Mouse (Mus musculus): ENCODE measurements at regions not wholly inside any gene's neighbourhood (a gene's known extent, or its start where the extent isn't known, plus 50 kb on each side); places are given as distances from the start of the nearest gene placed in this dataset.

- no peak for DNase-seq (ENCODE audit: low read depth)
These were observed 205.7 kb upstream of the Kbtbd8 start for GRCm38 (mm10) chr6:94911374-94911773.

DNA sequence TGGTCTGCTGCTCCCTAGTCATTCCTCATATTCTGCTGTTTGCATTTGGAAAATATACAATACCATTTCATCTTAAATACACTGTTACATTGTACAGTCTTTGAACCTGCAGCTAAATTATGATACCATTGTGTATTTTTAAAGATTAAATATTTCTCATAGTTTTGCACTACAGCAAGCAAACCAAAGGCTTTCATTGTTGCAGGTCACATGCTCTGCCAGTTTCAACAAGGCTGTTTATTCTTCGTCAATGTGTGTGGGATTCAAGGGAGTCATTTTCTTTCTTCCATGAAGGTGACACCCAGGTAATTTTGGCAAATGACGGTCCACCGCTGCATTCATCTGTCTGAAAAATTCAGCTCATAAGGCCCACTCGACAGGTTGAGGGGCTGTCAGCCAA, 200.9 kb upstream of the Lrig1 start:
- DNase-seq (ENCODE audit: low read depth): no peak

DNA sequence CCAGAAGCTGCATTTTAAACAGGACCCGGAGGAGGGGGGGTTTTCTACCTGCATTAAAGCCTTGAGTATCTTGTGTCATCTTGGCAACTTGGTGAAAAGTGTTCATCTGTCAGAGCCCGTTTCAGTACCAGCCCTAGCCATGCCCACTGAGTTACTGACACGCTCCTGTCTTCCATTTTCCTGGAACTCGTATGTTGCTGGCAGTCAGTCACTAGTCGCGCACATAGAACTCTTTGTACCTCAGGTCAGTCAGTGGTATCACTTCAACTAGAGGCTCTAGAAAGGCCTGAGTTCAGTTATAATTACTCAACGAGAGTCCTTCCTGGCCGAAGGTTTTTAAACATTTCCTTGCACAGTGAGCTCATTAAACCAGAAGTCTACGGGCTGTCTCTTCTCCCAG, 198.9 kb upstream of the Lrig1 start:
- no peak for DNase-seq (ENCODE audit: low read depth)

DNA sequence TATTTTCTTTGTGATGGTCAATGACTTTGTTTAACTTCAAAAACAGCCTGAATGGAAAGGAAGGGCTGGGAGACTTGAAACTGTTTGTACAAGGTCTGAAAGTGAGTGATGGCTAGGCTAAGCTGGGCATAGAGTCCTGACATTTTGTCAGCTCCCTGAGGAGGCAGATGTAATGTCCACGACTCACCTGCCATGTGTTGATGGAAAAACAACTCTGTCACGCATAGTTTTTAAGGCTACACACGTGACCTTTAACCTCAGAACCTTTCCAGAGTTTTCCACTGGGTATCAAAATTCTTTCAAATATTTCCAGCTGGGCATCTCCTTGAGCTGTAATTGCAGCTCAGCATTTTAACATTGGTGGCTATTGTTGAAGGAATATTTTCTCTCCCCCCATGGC, 190.2 kb upstream of the Lrig1 start:
- no peak for DNase-seq (ENCODE audit: low read depth)

- no peak for DNase-seq (ENCODE audit: low read depth)
These were observed 189.3 kb upstream of the Lrig1 start for GRCm38 (mm10) chr6:94889271-94889670.

GRCm38 (mm10) chr6:94881139-94881538, 181.2 kb upstream of the Lrig1 start:
- no peak for DNase-seq (ENCODE audit: low read depth)

DNA sequence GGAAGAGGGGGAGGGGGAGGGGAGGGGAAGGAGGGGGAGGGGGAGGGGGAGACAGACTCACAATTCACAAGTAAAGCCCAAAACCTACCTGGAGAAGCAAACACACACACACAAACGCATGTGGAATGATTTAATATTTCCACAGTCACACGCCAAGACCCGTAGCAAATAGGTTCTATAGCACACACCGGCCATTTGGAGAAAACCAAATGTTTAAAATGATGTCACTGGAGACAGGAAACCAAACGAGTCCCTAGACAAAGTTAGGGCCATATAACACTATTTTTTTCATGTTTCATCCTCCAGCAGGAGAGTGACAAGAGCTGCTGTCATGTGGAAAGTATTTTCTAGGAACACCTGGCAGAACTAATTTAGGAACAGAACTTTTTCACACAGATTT, 175.9 kb upstream of the Lrig1 start:
- no peak for DNase-seq (ENCODE audit: low read depth)

GRCm38 (mm10) chr6:94875065-94875464, 175.1 kb upstream of the Lrig1 start:
- no peak for DNase-seq (ENCODE audit: low read depth)

GRCm38 (mm10) chr6:94874415-94874814, 174.5 kb upstream of the Lrig1 start:
- DNase-seq (ENCODE audit: low read depth): no peak

GRCm38 (mm10) chr6:94867952-94868351, 168.0 kb upstream of the Lrig1 start:
- DNase-seq (ENCODE audit: low read depth): no peak

DNA sequence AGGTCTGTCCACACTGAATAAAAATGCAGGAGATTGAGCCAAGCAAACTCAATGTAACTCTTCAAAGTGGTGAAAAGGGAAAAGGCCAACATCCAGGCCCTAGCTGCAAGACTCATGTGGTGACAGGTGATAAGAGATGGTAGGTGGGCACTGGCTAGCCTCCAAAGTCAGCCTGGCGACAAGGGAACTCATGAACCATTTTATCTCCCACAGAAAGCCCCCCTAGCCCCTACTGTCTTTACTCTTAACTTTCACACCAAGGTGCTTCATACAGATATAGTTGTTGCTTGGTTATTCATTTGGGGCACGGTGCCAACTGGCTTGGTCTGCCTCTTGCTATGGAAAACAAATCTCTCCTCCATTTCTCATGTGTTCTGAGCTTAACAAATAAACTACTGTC, 165.5 kb upstream of the Lrig1 start:
- no peak for DNase-seq (ENCODE audit: low read depth)

GRCm38 (mm10) chr6:94858121-94858621, 158.2 kb upstream of the Lrig1 start:
- DNase-seq (ENCODE audit: low read depth): no peak

DNA sequence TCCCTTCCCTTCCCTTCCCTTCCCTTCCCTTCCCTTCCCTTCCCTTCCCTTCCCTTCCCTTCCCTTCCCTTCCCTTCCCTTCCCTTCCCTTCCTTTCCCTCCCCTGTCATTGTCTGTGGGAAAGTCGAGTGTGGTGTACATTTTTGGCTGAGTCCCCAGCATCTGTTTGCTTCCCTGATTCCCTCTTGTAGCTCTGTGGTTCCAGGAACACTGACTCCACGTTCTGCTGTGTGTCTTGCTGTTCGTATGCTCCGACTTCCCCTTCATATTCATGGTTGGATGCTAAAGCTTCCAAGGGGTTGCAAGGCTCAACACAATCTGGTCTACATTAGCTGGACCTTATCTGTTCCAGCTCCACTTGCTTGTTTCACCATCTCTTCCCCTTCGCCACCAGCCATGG, 150.2 kb upstream of the Lrig1 start:
- no peak for DNase-seq (ENCODE audit: low read depth)

DNA sequence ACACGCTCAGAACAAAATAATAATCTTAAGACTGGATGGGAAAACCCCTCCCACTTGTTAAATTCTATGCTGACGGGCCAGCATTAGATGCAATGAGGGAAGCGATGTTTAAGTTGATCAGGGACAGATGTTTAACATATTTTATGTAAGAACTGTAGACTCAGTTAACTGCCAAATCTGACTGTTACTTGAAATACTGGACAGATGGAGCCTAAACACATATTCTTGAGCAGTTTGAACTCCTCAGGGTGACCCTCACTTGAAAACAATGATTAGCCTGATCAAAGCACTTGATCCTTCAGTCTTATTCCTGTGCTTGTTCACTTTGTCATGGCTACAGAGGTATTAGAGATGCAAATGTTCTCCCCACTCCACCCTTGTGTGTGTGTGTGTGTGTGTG, 149.6 kb upstream of the Lrig1 start:
- DNase-seq (ENCODE audit: low read depth): no peak

DNA sequence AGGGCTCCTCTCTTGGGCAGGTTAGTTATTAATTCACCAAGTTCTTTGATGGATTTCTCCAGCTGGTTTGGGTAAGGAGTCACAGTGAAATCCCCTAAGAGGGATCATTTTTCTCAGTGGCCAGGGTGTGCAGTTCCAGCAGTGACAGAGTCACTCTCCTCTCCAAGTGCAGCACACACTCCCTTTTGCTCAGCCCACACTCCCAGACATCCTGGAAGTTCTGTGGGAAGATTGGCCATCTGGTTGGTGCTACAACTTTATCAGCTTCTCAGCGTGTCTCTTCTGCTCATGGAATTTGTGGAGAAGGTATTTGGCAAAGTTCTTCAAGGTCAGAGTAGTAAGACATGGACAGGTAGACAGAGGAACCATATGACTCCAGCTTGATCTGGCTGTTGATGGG, 148.5 kb upstream of the Lrig1 start:
- no peak for DNase-seq (ENCODE audit: low read depth)

DNA sequence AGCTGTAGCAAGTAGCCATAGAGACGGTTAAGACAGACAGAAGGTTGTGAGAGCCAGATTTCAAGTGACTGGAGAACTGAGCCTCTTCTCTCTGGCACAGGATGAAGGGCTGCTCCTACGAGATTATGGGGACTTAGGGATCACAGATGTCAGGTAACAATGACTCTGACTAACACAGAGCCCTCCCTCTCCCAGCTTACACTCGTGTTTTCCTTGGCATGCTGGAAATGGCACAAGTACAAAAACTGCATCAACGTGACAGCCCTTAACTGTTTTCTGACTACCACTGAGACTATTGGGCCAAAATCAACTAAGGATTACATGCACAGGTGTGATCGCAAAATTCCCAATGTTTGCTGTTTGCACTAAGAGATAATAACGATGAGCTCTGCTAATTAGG, 145.9 kb upstream of the Lrig1 start:
- DNase-seq (ENCODE audit: low read depth): no peak

- DNase-seq (ENCODE audit: low read depth): no peak
These were observed 142.9 kb upstream of the Lrig1 start for GRCm38 (mm10) chr6:94842856-94843255.

DNA sequence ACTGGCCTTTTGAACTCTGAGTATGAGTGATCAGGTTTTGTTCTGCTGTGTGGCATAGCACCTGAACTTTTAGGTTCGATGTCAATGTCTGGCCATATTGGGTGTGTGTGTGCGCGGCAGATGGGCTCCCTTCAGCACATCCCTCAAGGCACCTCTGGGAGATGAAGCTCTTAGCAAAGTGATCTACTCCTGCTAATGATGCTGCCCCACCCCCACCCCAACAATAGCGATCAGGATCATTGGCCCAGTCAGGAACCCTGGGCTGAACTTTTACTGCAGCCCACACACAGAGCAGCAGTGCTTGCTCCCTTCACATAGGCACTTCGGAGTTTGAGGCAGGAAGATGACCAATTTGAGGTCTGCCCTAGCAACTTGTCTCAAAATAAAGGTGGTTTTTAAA, 141.9 kb upstream of the Lrig1 start:
- no peak for DNase-seq (ENCODE audit: low read depth)

DNA sequence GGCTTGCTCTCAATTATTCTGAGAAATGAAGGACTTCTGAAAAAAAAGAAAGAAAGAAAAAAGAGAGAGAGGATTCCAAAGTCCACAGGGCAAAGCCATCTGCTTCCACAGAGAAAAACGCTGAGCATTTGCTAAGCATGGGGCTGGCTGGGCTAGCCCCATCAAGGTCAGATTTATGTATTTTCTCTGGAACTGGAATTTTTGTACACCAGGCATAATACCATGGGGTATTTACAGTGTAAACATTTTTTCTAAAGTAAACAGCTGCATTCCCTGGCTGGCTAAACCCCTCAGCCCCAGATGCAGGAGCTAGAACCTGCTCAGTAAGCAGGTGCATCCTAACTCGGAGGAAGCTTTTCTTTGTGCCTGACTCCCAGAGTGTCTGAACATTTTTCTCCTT, 135.8 kb upstream of the Lrig1 start:
- DNase-seq (ENCODE audit: low read depth): no peak

- DNase-seq (ENCODE audit: low read depth): no peak
These were observed 134.6 kb upstream of the Lrig1 start for GRCm38 (mm10) chr6:94834551-94834950.

DNA sequence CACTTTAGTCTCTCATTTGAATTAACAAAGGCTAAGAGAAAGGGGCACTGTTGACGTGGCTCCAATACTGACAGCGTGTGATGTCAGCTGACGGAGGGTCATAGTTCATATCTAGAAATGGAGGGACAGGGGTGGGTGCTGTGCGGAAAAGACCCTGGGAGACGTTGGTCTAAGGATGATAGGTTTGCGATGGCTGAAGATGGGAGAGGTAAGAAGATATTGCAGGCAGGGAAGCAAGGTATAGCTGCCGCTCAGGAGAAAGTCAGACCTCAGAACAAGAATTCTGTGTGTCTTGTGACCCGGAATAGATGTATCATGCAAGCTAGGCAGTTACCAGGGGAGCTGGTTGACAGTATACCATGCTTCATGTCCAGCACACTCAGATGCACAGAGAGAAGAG, 130.8 kb upstream of the Lrig1 start:
- no peak for DNase-seq (ENCODE audit: low read depth)

- DNase-seq (ENCODE audit: low read depth): no peak
These were observed 129.3 kb upstream of the Lrig1 start for GRCm38 (mm10) chr6:94829246-94829645.

GRCm38 (mm10) chr6:94826656-94827055, 126.7 kb upstream of the Lrig1 start:
- peak; percentile 68 for DNase-seq (ENCODE audit: low read depth)

GRCm38 (mm10) chr6:94818220-94818619, 118.3 kb upstream of the Lrig1 start:
- DNase-seq (ENCODE audit: low read depth): no peak

- DNase-seq (ENCODE audit: low read depth): no peak
These were observed 116.2 kb upstream of the Lrig1 start for GRCm38 (mm10) chr6:94816161-94816560.
